Mouse (Mus musculus): Measurements from ENCODE around the gene Dnaja3.

DNA sequence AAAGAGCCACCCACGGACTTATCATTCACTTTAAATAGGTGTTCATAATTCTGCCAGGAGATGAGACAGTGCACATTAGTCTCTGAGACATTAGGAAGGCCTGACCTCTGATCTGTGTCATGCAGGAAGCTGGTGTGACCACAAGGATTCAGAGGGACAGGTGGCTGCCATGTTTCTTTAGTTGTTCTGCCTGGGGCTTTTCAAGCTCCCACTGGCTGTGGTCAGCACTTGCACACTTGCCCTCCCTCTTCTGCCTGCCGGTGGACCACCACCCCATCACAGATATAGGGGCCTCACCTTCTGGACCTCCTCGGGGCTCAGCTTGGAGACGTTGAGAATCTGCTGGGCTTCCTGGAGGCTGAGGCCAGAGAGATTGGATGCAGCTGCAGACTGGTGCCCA, 23.0 kb upstream of the Dnaja3 start:
- peak in 2 of 3 experiments; percentile 3 to 8 for TF ChIP-seq MYOD1 (IDR thresholded peaks at IDR 0.05; ENCODE audit: control insufficient read depth in 1 of 3, insufficient read length in 2 of 3, low read depth in 2 of 3)
- no peak for TF ChIP-seq MAX (IDR thresholded peaks at IDR 0.05; ENCODE audit: low read depth)
- TF ChIP-seq USF1 (IDR thresholded peaks at IDR 0.05; ENCODE audit: low read depth) = no peak
- TF ChIP-seq POLR2A (IDR thresholded peaks at IDR 0.05; ENCODE audit: insufficient read length, low read depth) = no peak
- TF ChIP-seq MYOG (IDR thresholded peaks at IDR 0.05; ENCODE audit: control insufficient read depth in 1 of 3, insufficient read depth in 1 of 3, insufficient read length in 2 of 3, low read depth in 2 of 3) = no peak
- TF ChIP-seq POLR2AphosphoS2 (IDR thresholded peaks at IDR 0.05; ENCODE audit: insufficient read length, low read depth) = peak; percentile 68
- no peak for TF ChIP-seq SRF (IDR thresholded peaks at IDR 0.05; ENCODE audit: control insufficient read depth, insufficient read length, low read depth)
